Mouse (Mus musculus): ENCODE data around the gene Parl. TPM values are rescaled to one million over a fixed set of nuclear protein-coding genes. Genes with fewer than 3 reads are reported as not detected.
A peak's percentile ranks its signal among the peaks of the same experiment; 100 is the strongest.

The Parl gene
- 95.0 and 95.2 TPM in 2 replicates for polyA plus RNA-seq (2016; fragmentation: Nextera tagmentation; extraction: Ambion mirVana)

DNA sequence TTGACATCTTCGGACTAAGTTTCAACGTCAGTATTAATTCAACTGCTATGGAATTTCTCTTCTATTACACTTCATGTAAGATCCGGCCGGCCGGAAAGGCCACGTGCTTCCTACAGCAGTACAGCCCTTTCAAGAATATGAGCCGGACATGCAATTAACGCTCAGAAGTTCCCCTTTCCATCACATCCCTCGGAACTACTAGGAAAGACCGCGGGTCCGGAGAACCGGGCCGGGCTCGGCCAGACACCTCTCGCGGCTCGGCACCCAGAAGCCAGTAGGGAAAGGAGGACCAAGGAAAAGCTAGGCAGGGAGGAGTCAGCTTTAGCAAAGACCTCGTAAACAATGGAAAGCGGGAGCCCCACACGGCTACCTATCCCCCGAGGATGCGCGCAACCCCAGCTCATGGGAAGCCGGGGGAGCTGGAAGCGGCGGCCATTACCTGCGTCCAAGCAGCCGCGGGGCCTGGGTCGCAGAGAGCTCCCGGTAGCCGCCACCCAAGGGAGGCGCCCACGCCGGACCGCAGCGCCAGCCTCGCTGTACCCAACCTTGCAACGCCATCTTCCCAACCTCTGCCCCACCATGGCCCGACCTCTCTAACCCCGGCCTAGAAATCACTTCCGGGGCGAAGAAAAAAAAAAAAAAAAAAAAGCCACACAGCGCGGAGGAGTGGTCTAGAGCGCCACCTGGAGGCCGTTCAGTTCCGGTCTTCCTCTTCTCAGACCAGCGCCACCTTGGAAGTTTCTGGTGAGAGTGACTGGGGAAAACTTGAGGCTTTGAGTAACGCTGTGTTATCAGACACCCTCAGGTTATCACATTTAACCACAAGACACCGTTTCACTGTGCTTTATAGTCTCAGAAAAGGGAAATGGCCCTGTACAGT, at the start of gene Parl:
Parl (minus strand) TSS at position 618 of the 880 bp plus-strand sequence.
- Histone ChIP-seq H3K9ac (replicated peaks) (peak within 1 kb of the TSS; percentile 80), H3K4me3 (peak within 1 kb of the TSS; percentile 86), H3K4me2 (replicated peaks) (peak within 1 kb of the TSS; percentile 80), H3K9me3 (no peaks in the 10 kb centered on the region), H3K27me3 (no peaks in the 10 kb centered on the region), H3K27ac (replicated peaks) (peak within 1 kb of the TSS; percentile 31; the same call in 1 of the 2 replicates), H3K36me3 (peaks cover 13% of the 10 kb centered on the region), H3K4me1 (peaks cover 17% of the 10 kb centered on the region)
- WGBS = under 1% methylated on average over 52 of the region's 52 CpGs
- peak; percentile 87 for ATAC-seq (ENCODE audit: low FRiP score, low read depth)

DNA sequence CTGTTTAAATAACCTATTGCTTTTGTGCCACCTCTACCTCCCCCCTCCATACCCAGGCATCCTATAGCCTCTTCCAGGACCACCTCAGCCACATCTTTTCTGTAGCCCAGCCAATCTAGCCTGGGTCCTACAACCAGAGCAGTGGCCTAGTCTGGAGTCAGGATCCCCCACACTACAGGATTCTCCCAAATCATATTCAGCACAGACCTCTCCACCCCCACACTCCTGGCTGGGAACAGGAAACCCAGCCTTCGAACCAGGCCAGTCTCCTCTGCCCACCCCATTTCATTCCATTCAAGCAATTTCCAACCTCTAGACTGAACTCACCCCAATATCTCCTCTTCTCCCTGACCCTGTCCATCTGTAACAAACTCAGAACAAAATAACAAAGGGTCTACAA, 43.3 kb upstream of the Parl start:
- H3K9ac ChIP-seq (replicated peaks) = no peak overlapping the region
- no peaks in the 10 kb centered on the region for H3K9me3 ChIP-seq
- 91% methylated on average over 1 of the region's 1 CpGs for WGBS
- peaks cover 39% of the 10 kb centered on the region for H3K36me3 ChIP-seq
- no peaks in the 10 kb centered on the region for H3K4me1 ChIP-seq
- no peaks in the 10 kb centered on the region for H3K27me3 ChIP-seq
- no peak for ATAC-seq (ENCODE audit: low FRiP score, low read depth)
- no peak overlapping the region for H3K4me3 ChIP-seq
- H3K27ac ChIP-seq (replicated peaks) = no peak overlapping the region
- no peak overlapping the region for H3K4me2 ChIP-seq (replicated peaks)

DNA sequence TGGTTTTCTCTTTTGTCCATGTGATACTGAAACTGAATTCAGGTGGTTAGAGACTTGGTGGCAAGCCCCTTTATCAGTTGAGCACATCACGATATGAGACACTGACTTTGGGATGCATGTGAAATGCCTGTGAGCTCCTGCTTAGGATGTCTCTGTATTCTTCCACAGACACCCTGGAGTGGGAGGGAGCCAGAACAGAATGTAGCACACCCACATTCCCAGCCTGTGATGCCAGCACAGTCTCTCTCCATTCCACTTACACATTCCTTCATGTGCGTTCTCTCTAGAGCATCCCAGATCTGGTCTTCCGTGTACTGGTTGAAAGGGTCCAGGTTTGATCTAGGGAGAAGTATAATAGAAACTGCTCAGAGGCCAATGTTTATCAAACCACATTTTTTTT, 36.4 kb upstream of the Parl start:
- 99% methylated on average over 3 of the region's 3 CpGs for WGBS
- no peak for ATAC-seq (ENCODE audit: low FRiP score, low read depth)
- peaks cover 63% of the 10 kb centered on the region for H3K36me3 ChIP-seq
- H3K4me2 ChIP-seq (replicated peaks) = no peak overlapping the region
- H3K4me3 ChIP-seq = no peak overlapping the region
- no peaks in the 10 kb centered on the region for H3K9me3 ChIP-seq
- no peaks in the 10 kb centered on the region for H3K27me3 ChIP-seq
- no peak overlapping the region for H3K9ac ChIP-seq (replicated peaks)
- H3K27ac ChIP-seq (replicated peaks) = no peak overlapping the region
- no peaks in the 10 kb centered on the region for H3K4me1 ChIP-seq

DNA sequence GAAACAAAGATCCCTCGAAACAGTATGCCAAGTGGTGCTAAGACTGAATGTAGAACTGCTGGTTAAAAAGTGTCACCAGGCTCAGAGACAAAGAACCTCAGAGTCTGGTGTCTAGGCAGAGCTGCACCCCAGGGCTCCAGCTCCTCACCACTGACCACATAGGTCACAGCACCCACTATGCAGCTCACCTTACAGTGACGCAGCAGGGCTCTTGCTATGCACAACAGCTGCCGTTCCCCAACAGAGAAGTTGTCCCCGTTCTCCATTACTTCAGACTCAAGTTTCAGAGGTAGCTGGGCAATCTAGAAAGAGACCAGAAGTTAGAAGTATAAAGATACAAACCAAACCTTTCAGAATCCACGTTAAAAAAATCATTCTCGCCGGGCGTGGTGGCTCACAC, 32.7 kb upstream of the Parl start:
- Histone ChIP-seq H3K27me3 (no peaks in the 10 kb centered on the region), H3K9ac (replicated peaks) (no peak overlapping the region), H3K9me3 (no peaks in the 10 kb centered on the region), H3K36me3 (peaks cover 65% of the 10 kb centered on the region), H3K4me1 (no peaks in the 10 kb centered on the region), H3K4me2 (replicated peaks) (no peak overlapping the region), H3K4me3 (no peak overlapping the region), H3K27ac (replicated peaks) (no peak overlapping the region)
- no peak for ATAC-seq (ENCODE audit: low FRiP score, low read depth)
- WGBS = 96% methylated on average over 8 of the region's 8 CpGs

DNA sequence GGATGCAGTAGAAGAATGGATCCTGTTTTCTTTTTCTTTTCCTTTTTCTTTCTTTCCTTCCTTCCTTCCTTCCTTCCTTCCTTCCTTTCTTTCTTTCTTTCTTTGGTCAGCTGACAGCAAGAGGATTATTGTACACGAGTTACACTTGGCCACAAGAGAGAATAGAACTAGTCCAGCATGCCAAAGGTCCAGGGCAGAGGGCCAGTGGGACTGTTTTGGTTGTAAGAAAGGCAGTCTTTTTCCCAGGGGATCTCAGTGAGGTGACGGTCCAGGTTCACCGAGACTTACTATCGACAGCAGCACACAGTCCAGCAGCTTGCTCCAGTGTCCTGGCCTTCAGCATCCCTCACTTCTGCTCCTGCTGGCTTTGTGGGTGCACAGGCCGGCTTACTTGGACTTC, 26.1 kb upstream of the Parl start:
- ATAC-seq (ENCODE audit: low FRiP score, low read depth) = no peak
- Histone ChIP-seq H3K9ac (replicated peaks) (no peak overlapping the region), H3K9me3 (no peaks in the 10 kb centered on the region), H3K4me1 (no peaks in the 10 kb centered on the region), H3K27ac (replicated peaks) (no peak overlapping the region), H3K36me3 (peaks cover 31% of the 10 kb centered on the region), H3K27me3 (no peaks in the 10 kb centered on the region), H3K4me3 (no peak overlapping the region), H3K4me2 (replicated peaks) (no peak overlapping the region)
- 87% methylated on average over 5 of the region's 5 CpGs for WGBS

DNA sequence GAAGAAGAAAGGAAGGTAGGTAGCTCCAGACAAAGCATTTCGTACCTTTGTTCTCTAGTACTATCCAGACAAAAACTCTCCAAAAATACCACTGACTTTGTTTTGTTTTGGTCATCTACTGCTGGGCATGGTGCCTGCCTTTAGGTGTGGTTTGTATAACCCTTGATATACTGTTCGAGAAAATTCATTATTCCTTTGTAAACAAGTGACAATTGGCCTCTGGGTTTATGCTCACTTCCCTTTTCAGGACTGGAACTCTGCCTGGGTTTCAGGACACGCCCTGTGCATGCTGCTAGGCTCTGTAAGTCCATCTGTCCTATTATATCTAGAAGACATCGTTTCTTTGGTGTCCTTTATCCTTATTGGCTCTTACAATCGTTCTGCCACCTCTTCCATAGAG, 23.1 kb upstream of the Parl start, which contains the start of gene Cyp2ab1:
Cyp2ab1 (minus strand) TSS at position 119 of the 400 bp plus-strand sequence.
- Histone ChIP-seq H3K4me1 (no peaks in the 10 kb centered on the region), H3K36me3 (peaks cover 20% of the 10 kb centered on the region; the same call in 1 of the 2 replicates), H3K4me3 (no peak within 1 kb of the TSS), H3K9ac (replicated peaks) (no peak within 1 kb of the TSS), H3K9me3 (no peaks in the 10 kb centered on the region), H3K4me2 (replicated peaks) (no peak within 1 kb of the TSS), H3K27me3 (no peaks in the 10 kb centered on the region), H3K27ac (replicated peaks) (no peak within 1 kb of the TSS)
- no peak for ATAC-seq (ENCODE audit: low FRiP score, low read depth)
- WGBS = 74% methylated on average over 5 of the region's 5 CpGs

DNA sequence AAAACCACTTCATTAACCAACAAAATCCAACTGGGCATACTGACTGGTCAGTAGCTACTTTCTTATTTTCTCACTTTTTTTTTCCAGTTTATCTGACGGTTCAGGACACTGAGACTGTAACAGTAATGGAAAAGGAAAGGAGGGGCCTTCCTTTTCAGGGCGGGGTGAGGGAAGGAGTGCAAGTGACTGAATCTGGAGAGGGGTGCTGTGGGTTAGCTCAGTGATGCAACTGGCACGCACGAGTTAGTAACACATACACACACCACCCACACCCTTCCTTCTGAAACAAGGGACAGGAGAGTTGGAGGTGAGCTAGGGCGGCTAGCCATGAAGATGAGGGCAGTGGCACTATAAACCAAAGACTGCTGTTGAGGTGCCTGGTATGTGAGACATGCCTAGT, 21.7 kb upstream of the Parl start:
- Histone ChIP-seq H3K27me3 (no peaks in the 10 kb centered on the region), H3K4me3 (no peak overlapping the region), H3K9me3 (no peaks in the 10 kb centered on the region), H3K4me2 (replicated peaks) (no peak overlapping the region), H3K27ac (replicated peaks) (no peak overlapping the region), H3K4me1 (no peaks in the 10 kb centered on the region), H3K9ac (replicated peaks) (no peak overlapping the region), H3K36me3 (peaks cover 8% of the 10 kb centered on the region; the same call in 1 of the 2 replicates)
- 81% methylated on average over 5 of the region's 5 CpGs for WGBS
- ATAC-seq (ENCODE audit: low FRiP score, low read depth) = no peak

DNA sequence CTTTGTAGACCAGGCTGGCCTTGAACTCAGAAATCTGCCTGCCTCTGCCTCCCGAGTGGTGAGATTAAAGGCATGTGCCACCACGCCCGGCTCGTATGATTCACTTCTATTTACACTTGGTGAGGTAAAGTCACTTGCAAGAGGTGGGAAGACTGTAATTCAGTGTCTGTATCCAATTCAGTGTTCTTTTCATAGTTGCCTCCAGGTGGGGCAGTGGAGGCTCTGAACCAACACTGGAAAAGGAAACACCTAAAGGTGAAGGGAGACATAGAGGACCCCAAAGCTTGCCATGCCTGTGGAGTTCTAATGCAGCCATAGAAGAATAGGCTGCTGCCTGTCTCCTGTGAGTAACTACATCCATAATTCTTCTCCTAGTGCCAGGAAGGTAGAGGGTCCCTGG, 20.1 kb upstream of the Parl start:
- Histone ChIP-seq H3K9ac (replicated peaks) (no peak overlapping the region), H3K27me3 (no peaks in the 10 kb centered on the region), H3K9me3 (no peaks in the 10 kb centered on the region), H3K4me1 (no peaks in the 10 kb centered on the region), H3K36me3 (no peaks in the 10 kb centered on the region), H3K27ac (replicated peaks) (no peak overlapping the region), H3K4me3 (no peak overlapping the region), H3K4me2 (replicated peaks) (no peak overlapping the region)
- ATAC-seq (ENCODE audit: low FRiP score, low read depth) = no peak
- 88% methylated on average over 4 of the region's 4 CpGs for WGBS

DNA sequence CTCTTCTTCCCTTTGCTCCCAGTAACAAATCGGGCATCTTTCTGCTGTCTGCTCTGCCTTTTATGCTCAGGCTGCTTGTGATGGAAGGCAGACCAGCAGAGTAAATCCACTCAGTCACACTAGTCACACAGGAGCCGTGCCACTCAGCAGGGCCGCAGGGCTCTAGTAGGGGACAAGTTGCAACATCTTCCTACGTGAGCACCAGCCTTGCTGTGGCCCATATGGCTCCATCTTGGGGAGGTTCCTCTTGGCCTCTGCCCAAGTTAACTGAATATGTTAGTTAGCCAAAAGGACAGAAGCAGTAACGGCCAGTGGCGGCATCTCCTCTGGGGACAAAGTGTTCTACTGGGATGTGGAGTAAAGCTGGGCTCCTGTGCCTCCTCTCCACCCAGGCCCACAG, 14.6 kb upstream of the Parl start:
- no peaks in the 10 kb centered on the region for H3K4me1 ChIP-seq
- ATAC-seq (ENCODE audit: low FRiP score, low read depth) = no peak
- no peaks in the 10 kb centered on the region for H3K36me3 ChIP-seq
- H3K4me3 ChIP-seq = no peak overlapping the region
- H3K4me2 ChIP-seq (replicated peaks) = no peak overlapping the region
- H3K27me3 ChIP-seq = no peaks in the 10 kb centered on the region
- no peak overlapping the region for H3K9ac ChIP-seq (replicated peaks)
- H3K27ac ChIP-seq (replicated peaks) = no peak overlapping the region
- WGBS = 86% methylated on average over 6 of the region's 6 CpGs
- no peaks in the 10 kb centered on the region for H3K9me3 ChIP-seq

DNA sequence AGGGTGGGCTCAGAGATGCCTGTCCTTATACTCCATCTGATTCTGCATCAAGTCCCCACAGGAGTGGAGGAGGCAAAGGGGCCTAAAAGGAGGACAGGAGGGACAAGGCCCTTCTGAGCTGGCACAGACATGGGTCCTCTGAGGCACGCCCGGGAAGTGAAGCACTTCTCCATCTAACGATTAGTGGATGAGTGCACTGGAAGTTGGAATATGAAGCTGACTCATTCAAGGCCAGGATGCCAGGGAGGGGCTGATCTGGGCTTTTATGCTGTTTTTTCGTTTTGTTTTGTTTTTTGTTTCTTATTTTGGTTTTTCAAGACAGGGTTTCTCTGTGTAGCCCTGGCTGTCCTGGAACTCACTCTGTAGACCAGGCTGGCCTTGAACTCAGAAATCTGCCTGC, 13.1 kb upstream of the Parl start:
- no peak for ATAC-seq (ENCODE audit: low FRiP score, low read depth)
- Histone ChIP-seq H3K4me2 (replicated peaks) (no peak overlapping the region), H3K4me1 (no peaks in the 10 kb centered on the region), H3K27me3 (no peaks in the 10 kb centered on the region), H3K9me3 (no peaks in the 10 kb centered on the region), H3K4me3 (no peak overlapping the region), H3K9ac (replicated peaks) (no peak overlapping the region), H3K36me3 (no peaks in the 10 kb centered on the region), H3K27ac (replicated peaks) (no peak overlapping the region)
- WGBS = 82% methylated on average over 4 of the region's 4 CpGs

DNA sequence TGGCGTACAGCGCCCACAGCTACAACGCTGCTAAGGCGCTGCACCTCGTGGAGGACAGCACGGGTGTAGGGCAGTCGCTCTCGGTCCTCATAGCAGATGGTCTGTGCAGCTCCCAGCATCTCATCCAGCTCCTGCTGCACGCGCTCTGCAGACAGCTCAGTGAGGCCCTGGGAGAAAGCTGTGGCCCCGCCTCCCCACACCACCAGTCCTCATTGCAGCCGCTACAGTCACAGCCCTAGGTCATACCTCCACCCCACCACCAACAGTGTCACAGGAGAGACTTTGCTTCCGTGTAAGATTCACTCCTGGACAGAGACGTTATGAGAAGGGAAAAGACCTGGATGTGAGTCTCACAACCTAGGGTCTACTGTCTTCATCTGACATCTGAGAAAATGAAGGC, 10.1 kb upstream of the Parl start:
- Histone ChIP-seq H3K9ac (replicated peaks) (no peak overlapping the region), H3K4me3 (no peak overlapping the region), H3K27ac (replicated peaks) (no peak overlapping the region), H3K4me1 (no peaks in the 10 kb centered on the region), H3K27me3 (no peaks in the 10 kb centered on the region), H3K36me3 (no peaks in the 10 kb centered on the region), H3K4me2 (replicated peaks) (no peak overlapping the region), H3K9me3 (no peaks in the 10 kb centered on the region)
- ATAC-seq (ENCODE audit: low FRiP score, low read depth) = no peak
- WGBS = 67% methylated on average over 14 of the region's 14 CpGs

DNA sequence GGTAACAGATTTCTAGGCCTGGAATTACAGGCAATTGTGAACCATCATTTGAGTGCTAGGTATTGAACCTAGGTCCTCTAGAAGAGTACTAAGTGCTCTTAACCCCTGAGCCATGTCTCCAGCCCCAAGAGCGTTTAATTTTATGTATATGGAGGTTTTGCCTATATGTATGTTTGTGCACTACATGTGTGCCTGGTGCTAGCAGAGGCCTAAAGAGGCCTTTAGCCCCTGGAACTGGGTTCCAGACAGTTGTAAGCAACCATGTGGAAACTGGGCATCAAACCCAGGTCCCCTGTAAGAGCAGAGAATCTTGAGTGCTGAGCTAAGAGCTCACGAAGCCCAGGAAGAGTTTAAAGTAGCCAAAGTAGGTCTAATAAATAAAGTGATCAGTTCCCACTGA, 2.1 kb downstream of the Parl start:
- 90% methylated on average over 2 of the region's 2 CpGs for WGBS
- Histone ChIP-seq H3K9me3 (no peaks in the 10 kb centered on the region), H3K27me3 (no peaks in the 10 kb centered on the region), H3K4me2 (replicated peaks) (peak overlapping the region; percentile 80; the same call in 1 of the 2 replicates), H3K4me3 (0 out of 2 replicates have a peak overlapping the region, but pooled peaks have one; percentile 86), H3K36me3 (peaks cover 30% of the 10 kb centered on the region), H3K4me1 (peaks cover 17% of the 10 kb centered on the region), H3K27ac (replicated peaks) (no peak overlapping the region), H3K9ac (replicated peaks) (no peak overlapping the region)
- no peak for ATAC-seq (ENCODE audit: low FRiP score, low read depth)

All from midbrain, embryonic 12.5 days (tissue).